Mouse (Mus musculus): ENCODE results near the gene 2300002M23Rik.

The 2300002M23Rik gene

GRCm38 (mm10) chr17:35556186-35556765, 11.0 kb upstream of the 2300002M23Rik start:
- no peak for DNase-seq (ENCODE audit: low spot score in 2 of 2)

GRCm38 (mm10) chr17:35556812-35557211, 10.4 kb upstream of the 2300002M23Rik start:
- peak in 1 of 2 experiments; percentile 48 for DNase-seq (ENCODE audit: low spot score in 2 of 2)

GRCm38 (mm10) chr17:35557351-35557750, 9.9 kb upstream of the 2300002M23Rik start:
- no peak for DNase-seq (ENCODE audit: low spot score in 2 of 2)

- DNase-seq (ENCODE audit: low spot score in 2 of 2): no peak
Observed at GRCm38 (mm10) chr17:35558216-35558615, 9.0 kb upstream of the 2300002M23Rik start.

- no peak for DNase-seq (ENCODE audit: low spot score in 2 of 2)
Observed at GRCm38 (mm10) chr17:35567767-35568166, 517 bp downstream of the 2300002M23Rik start.

- DNase-seq (ENCODE audit: low spot score in 2 of 2): no peak
Observed at GRCm38 (mm10) chr17:35569091-35569944, 2.1 kb downstream of the 2300002M23Rik start.

GRCm38 (mm10) chr17:35570836-35571235, 3.6 kb downstream of the 2300002M23Rik start:
- DNase-seq (ENCODE audit: low spot score in 2 of 2): no peak

- no peak for DNase-seq (ENCODE audit: low spot score in 2 of 2)
Observed at GRCm38 (mm10) chr17:35571477-35571876, 4.2 kb downstream of the 2300002M23Rik start.

GRCm38 (mm10) chr17:35578211-35578610, 11.0 kb downstream of the 2300002M23Rik start:
- DNase-seq (ENCODE audit: low spot score in 2 of 2): peak; percentile 80 to 84

- DNase-seq (ENCODE audit: low spot score in 2 of 2): no peak
Observed at GRCm38 (mm10) chr17:35582900-35583299, 15.7 kb downstream of the 2300002M23Rik start.

GRCm38 (mm10) chr17:35584330-35584937, 17.2 kb downstream of the 2300002M23Rik start:
- DNase-seq (ENCODE audit: low spot score in 2 of 2): peak; percentile 63 to 72

- DNase-seq (ENCODE audit: low spot score in 2 of 2): no peak
Observed at GRCm38 (mm10) chr17:35587291-35587690, 20.0 kb downstream of the 2300002M23Rik start.

- no peak for DNase-seq (ENCODE audit: low spot score in 2 of 2)
Observed at GRCm38 (mm10) chr17:35588387-35588786, 21.1 kb downstream of the 2300002M23Rik start.

GRCm38 (mm10) chr17:35590410-35591218, 23.4 kb downstream of the 2300002M23Rik start:
- DNase-seq (ENCODE audit: low spot score in 2 of 2): peak; percentile 66 to 68

- DNase-seq (ENCODE audit: low spot score in 2 of 2): no peak
Observed at GRCm38 (mm10) chr17:35591219-35591578, 23.9 kb downstream of the 2300002M23Rik start.

- DNase-seq (ENCODE audit: low spot score in 2 of 2): no peak
Observed at GRCm38 (mm10) chr17:35591731-35592130, 24.5 kb downstream of the 2300002M23Rik start.

GRCm38 (mm10) chr17:35592131-35592530, 24.9 kb downstream of the 2300002M23Rik start:
- DNase-seq (ENCODE audit: low spot score in 2 of 2): no peak

GRCm38 (mm10) chr17:35593786-35594185, 26.5 kb downstream of the 2300002M23Rik start:
- DNase-seq (ENCODE audit: low spot score in 2 of 2): no peak

GRCm38 (mm10) chr17:35594456-35594855, 27.2 kb downstream of the 2300002M23Rik start:
- no peak for DNase-seq (ENCODE audit: low spot score in 2 of 2)

- DNase-seq (ENCODE audit: low spot score in 2 of 2): no peak
Observed at GRCm38 (mm10) chr17:35597399-35597798, 30.1 kb downstream of the 2300002M23Rik start.

- DNase-seq (ENCODE audit: low spot score in 2 of 2): no peak
Observed at GRCm38 (mm10) chr17:35601249-35601648, 34.0 kb downstream of the 2300002M23Rik start, which contains the start of gene Sfta2. Gene Sfta2 (plus strand): TSS chr17:35601549.
